8 mouse cellular contexts compared by ENCODE assay signal in the genomic region with DNA sequence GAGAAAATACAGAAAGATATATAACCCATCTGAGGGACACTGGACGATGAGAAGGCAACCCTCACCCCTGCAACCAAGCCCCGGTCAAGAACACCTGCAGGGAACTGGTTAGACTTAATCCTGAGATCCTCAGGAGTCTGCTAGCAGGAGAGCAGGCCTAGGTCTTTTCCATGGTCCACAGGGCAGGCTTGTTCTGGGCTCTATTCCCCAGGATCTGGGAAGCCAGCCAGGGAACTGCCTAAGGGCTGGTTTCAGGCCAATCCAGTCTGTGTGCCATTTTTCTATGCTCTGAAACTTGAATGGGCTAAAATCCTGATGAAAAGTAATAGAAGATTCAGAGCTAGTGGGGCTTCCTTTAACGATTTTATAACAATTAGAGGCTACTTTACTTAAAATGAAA.
A peak's percentile ranks its signal among the peaks of the same experiment; 100 is the strongest.
DNase-seq lines count a peak whose midpoint lies in the region; ATAC-seq and TF ChIP-seq lines count a peak whose summit lies in the region.

No protein-coding gene starts in this region.

- DNase-seq in frontal cortex, postnatal 10 days (ENCODE audit: low spot score in 2 of 2): peak; percentile 32 to 65
- peak; percentile 82 for DNase-seq in adrenal gland, postnatal 10 days
- peak; percentile 85 for DNase-seq in forebrain, postnatal 0 days
- DNase-seq in kidney, postnatal 25 days: peak; percentile 85 to 87
- DNase-seq in B cell, adult 2 months: no peak
- no peak for DNase-seq in thymus, postnatal 10 days (ENCODE audit: low spot score in 2 of 2)

- ATAC-seq in frontal cortex, adult (ENCODE audit: low TSS enrichment): no peak; the same call in 1 of the 2 replicates
- ATAC-seq in forebrain, postnatal 0 days: peak; percentile 77
- ATAC-seq in midbrain, embryonic 13.5 days: peak; percentile 56; the same call in 1 of the 2 replicates

- no peak overlapping the region for H3K4me2 ChIP-seq in forebrain, postnatal 0 days (ENCODE audit: low read depth)
- H3K4me2 ChIP-seq in midbrain, embryonic 13.5 days (replicated peaks): no peak overlapping the region

- no peak overlapping the region for H3K4me3 ChIP-seq in forebrain, postnatal 0 days (ENCODE audit: low read depth, low read length)
- H3K4me3 ChIP-seq in midbrain, embryonic 13.5 days (replicated peaks): no peak overlapping the region

- no peaks in the 10 kb centered on the region for H3K27me3 ChIP-seq in forebrain, postnatal 0 days (ENCODE audit: insufficient read depth, low read length)
- H3K27me3 ChIP-seq in midbrain, embryonic 13.5 days: no peaks in the 10 kb centered on the region

- no peak overlapping the region for H3K9ac ChIP-seq in forebrain, postnatal 0 days
- no peak overlapping the region for H3K9ac ChIP-seq in midbrain, embryonic 13.5 days (replicated peaks)

- H3K4me1 ChIP-seq in forebrain, postnatal 0 days (ENCODE audit: insufficient read depth): no peaks in the 10 kb centered on the region
- H3K4me1 ChIP-seq in midbrain, embryonic 13.5 days (replicated peaks): peaks cover 8% of the 10 kb centered on the region

- no peaks in the 10 kb centered on the region for H3K36me3 ChIP-seq in forebrain, postnatal 0 days (ENCODE audit: insufficient read depth)
- no peaks in the 10 kb centered on the region for H3K36me3 ChIP-seq in midbrain, embryonic 13.5 days

- no peak overlapping the region for H3K27ac ChIP-seq in forebrain, postnatal 0 days (ENCODE audit: low read depth, low read length)
- H3K27ac ChIP-seq in midbrain, embryonic 13.5 days: no peak overlapping the region

- no peak for TF ChIP-seq CTCF in forebrain, postnatal 0 days (IDR thresholded peaks at IDR 0.05; ENCODE audit: low read depth)

- 21% methylated on average over 3 of the region's 3 CpGs for WGBS in forebrain, postnatal 0 days
- 60% methylated on average over 3 of the region's 3 CpGs for WGBS in midbrain, embryonic 13.5 days

- H3K9me3 ChIP-seq in forebrain, postnatal 0 days (ENCODE audit: low read length): no peaks in the 10 kb centered on the region
- peaks cover 2% of the 10 kb centered on the region; the same call in 1 of the 2 replicates for H3K9me3 ChIP-seq in midbrain, embryonic 13.5 days

Comparison
In these comparisons a context has a peak if more than half of its experiments do, and no peak if none do; other contexts are left out.
1. DNase-seq: peak in frontal cortex, postnatal 10 days (2 of 2), adrenal gland, postnatal 10 days (single experiment), forebrain, postnatal 0 days (single experiment) and kidney, postnatal 25 days (2 of 2); none in B cell, adult 2 months (0 of 2) and thymus, postnatal 10 days (0 of 2).